Mouse (Mus musculus) Patski (cell line): ENCODE measurements around the gene 1110008L16Rik. TPM values are rescaled to one million over a fixed set of nuclear protein-coding genes. Genes with fewer than 3 reads are reported as not detected.

ENCODE experiments used
- ATAC-seq: fragments of 100-300 bp; one replicate; pipeline ENCODE4 v1.8.0; 2021
- CTCF ChIA-PET: fragments of 350-600 bp; sonication (Branson Sonifier 250); formaldehyde crosslinking; loops from one replicate; lab custom pipeline; 2022; ENCODE audit warnings: inconsistent platforms; lab: Charles Lee
- POLR2A ChIA-PET: fragments of 350-600 bp; sonication (Branson Sonifier 250); formaldehyde crosslinking; loops from one replicate; lab custom pipeline; 2022; ENCODE audit warnings: antibody characterized with exemption, inconsistent platforms; lab: Charles Lee
- DNase-seq: peaks from one replicate; pipeline ENCODE4 v3.0.0-alpha.2; 2011; ENCODE audit warnings: low read depth, low spot score
- H3K27me3 ChIP-seq: fragments of 371-371 bp; one replicate; pipeline ENCODE4 v1.5.1; 2021
- CTCF ChIP-seq: fragments of 100-300 bp; IDR thresholded peaks from one replicate; pipeline ENCODE4 v1.5.1; 2021
- in situ Hi-C: fragments of 300-500 bp; cut with MboI; formaldehyde crosslinking; loops from 3 replicates; pipeline ENCODE4 v1.11.1; 2018; ENCODE audit warnings: low pct_unique_long_range_greater_than_20kb, mixed read lengths
- polyA plus RNA-seq: library from polyadenylated mRNA; unstranded; gene quantifications from one replicate; pipeline ENCODE4 v1.2.3, GENCODE M21; 2021

The 1110008L16Rik gene
- polyA plus RNA-seq, 1 experiment from 2014 or later, result 18.7 TPM

GRCm38 (mm10) chr12:55343998-55344397 is 44.6 kb downstream of the 1110008L16Rik start:
- ChIA-PET CTCF (no interaction called here), POLR2A (no interaction called here)
- no peaks in the 10 kb centered on the region for H3K27me3 ChIP-seq
- TF ChIP-seq CTCF, result no peak
- in situ Hi-C loops, result no loop called here
- DNase-seq (no peak), ATAC-seq (no peak)

- in situ Hi-C loops, result no loop called here
- POLR2A ChIA-PET, result no interaction called here
Observed at GRCm38 (mm10) chr12:55344583-55344982, 45.2 kb downstream of the 1110008L16Rik start.

GRCm38 (mm10) chr12:55353423-55353822 is 54.0 kb downstream of the 1110008L16Rik start:
- in situ Hi-C loops, result no loop called here
- ATAC-seq (no peak), DNase-seq (no peak)
- ChIA-PET CTCF (interaction anchor here (2.0 to 3.0 kb wide), 2 partner anchors 11 to 141 kb away, joined by 5 to 14 read pairs; no protein-coding TSS in a partner anchor), POLR2A (no interaction called here)
- TF ChIP-seq CTCF, result no peak
- H3K27me3 ChIP-seq, result no peaks in the 10 kb centered on the region

More at GRCm38 (mm10) chr12:55344583-55344982, 45.2 kb downstream of the 1110008L16Rik start:
- no peaks in the 10 kb centered on the region for H3K27me3 ChIP-seq
- CTCF ChIA-PET, result no interaction called here
- DNase-seq (no peak), ATAC-seq (no peak)
- no peak for TF ChIP-seq CTCF

GRCm38 (mm10) chr12:55354904-55355303 is 55.5 kb downstream of the 1110008L16Rik start:
- ATAC-seq (peak; percentile 60), DNase-seq (no peak)
- TF ChIP-seq CTCF, result peak; percentile 61
- ChIA-PET CTCF (interaction anchor here (0.9 to 3.0 kb wide), 5 partner anchors 9 to 144 kb away, joined by 3 to 14 read pairs (median 5); no protein-coding TSS in a partner anchor), POLR2A (no interaction called here)
- no peaks in the 10 kb centered on the region for H3K27me3 ChIP-seq
- in situ Hi-C loops, result no loop called here

GRCm38 (mm10) chr12:55357303-55357702 is 57.9 kb downstream of the 1110008L16Rik start:
- CTCF ChIA-PET, result no interaction called here
- ATAC-seq, result no peak
- no peaks in the 10 kb centered on the region for H3K27me3 ChIP-seq
- POLR2A ChIA-PET, result no interaction called here
- no peak for TF ChIP-seq CTCF
- no peak for DNase-seq
- in situ Hi-C loops, result no loop called here

GRCm38 (mm10) chr12:55360929-55361328 is 61.6 kb downstream of the 1110008L16Rik start:
- DNase-seq, result no peak
- no peak for ATAC-seq
- CTCF ChIA-PET, result no interaction called here
- no peak for TF ChIP-seq CTCF
- POLR2A ChIA-PET, result no interaction called here
- in situ Hi-C loops, result no loop called here
- H3K27me3 ChIP-seq, result no peaks in the 10 kb centered on the region

GRCm38 (mm10) chr12:55365083-55365482 is 65.7 kb downstream of the 1110008L16Rik start:
- TF ChIP-seq CTCF, result no peak
- in situ Hi-C loops, result no loop called here
- ChIA-PET POLR2A (no interaction called here), CTCF (interaction anchor here (1.1 to 1.3 kb wide), 2 partner anchors 10 to 13 kb away, joined by 3 to 5 read pairs; no protein-coding TSS in a partner anchor)
- H3K27me3 ChIP-seq, result no peaks in the 10 kb centered on the region
- DNase-seq (no peak), ATAC-seq (no peak)

- peak; percentile 39 for TF ChIP-seq CTCF
- CTCF ChIA-PET, result interaction anchor here (1.2 to 1.5 kb wide), 3 partner anchors 14 to 122 kb away, joined by 3 to 9 read pairs (median 5); no protein-coding TSS in a partner anchor
- ATAC-seq, result no peak
- POLR2A ChIA-PET, result interaction anchor here (0.6 to 0.9 kb wide), 3 partner anchors 123 to 132 kb away, joined by 3 to 4 read pairs (median 3); no protein-coding TSS in a partner anchor
- H3K27me3 ChIP-seq, result no peaks in the 10 kb centered on the region
- in situ Hi-C loops, result no loop called here
- no peak for DNase-seq
Observed at GRCm38 (mm10) chr12:55372424-55373055, 73.2 kb downstream of the 1110008L16Rik start.

GRCm38 (mm10) chr12:55376956-55377609 is 77.7 kb downstream of the 1110008L16Rik start:
- TF ChIP-seq CTCF, result no peak
- CTCF ChIA-PET, result interaction anchor here (0.7 kb wide), 1 partner anchor 11 kb away, joined by 3 read pairs; no protein-coding TSS in a partner anchor
- DNase-seq (no peak), ATAC-seq (no peak)
- POLR2A ChIA-PET, result no interaction called here
- in situ Hi-C loops, result no loop called here
- no peaks in the 10 kb centered on the region for H3K27me3 ChIP-seq

GRCm38 (mm10) chr12:55377610-55377980 is 78.2 kb downstream of the 1110008L16Rik start:
- no peak for TF ChIP-seq CTCF
- H3K27me3 ChIP-seq, result no peaks in the 10 kb centered on the region
- no peak for DNase-seq
- in situ Hi-C loops, result no loop called here
- ATAC-seq, result no peak
- POLR2A ChIA-PET, result interaction anchor here (1.3 kb wide), 1 partner anchor 115 kb away, joined by 3 read pairs; the partner anchor contains the start of gene Nfkbia
- CTCF ChIA-PET, result interaction anchor here (0.9 to 1.8 kb wide), 2 partner anchors 13 to 121 kb away, joined by 3 to 4 read pairs; no protein-coding TSS in a partner anchor
